Mouse (Mus musculus) urinary bladder, adult 18-20 months (tissue): ENCODE measurements at regions not wholly inside any gene's neighbourhood (a gene's known extent, or its start where the extent isn't known, plus 50 kb on each side); places are given as distances from the start of the nearest gene placed in this dataset.

Experiments used
- DNase-seq, 2 experiments: peaks; one replicate each; pipeline ENCODE4 v3.0.0; 2022; ENCODE audit warnings: low spot score in 2 of 2, mixed read lengths in 2 of 2

DNA sequence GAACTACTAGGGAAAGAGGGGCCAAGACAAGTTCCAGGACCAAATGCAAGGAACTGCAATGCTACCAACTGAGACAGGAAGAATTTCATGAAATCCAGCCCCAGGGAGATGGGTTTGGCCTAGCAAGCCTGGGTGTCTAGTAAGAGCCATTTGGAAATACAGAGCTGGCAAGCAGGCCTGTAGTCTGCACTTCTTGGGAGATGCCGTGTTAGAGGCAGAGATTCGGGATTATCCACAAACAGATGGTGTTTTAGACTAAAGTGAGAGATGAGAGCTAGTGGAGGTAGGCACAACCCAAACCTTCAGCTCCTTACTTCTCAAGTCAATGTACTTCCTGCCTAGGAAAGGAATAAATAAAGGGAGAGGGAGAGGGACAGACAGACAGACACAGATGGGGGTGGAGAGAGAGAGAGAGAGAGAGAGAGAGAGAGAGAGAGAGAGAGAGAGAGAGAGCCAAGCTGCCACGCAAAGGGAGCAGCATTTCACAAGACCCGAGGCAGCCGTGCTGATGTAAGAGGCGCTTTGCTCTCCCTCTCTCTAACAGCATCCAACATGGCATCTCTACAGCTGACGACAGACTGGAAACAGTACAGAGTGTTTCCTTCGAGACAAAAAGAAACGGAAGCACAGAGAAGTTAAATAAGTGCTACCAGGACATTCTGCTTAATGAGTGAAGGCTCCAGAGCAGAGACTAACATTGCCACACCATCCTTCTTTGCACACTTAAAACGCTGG lies 182.9 kb downstream of the Irs2 start:
- DNase-seq: no peak

DNA sequence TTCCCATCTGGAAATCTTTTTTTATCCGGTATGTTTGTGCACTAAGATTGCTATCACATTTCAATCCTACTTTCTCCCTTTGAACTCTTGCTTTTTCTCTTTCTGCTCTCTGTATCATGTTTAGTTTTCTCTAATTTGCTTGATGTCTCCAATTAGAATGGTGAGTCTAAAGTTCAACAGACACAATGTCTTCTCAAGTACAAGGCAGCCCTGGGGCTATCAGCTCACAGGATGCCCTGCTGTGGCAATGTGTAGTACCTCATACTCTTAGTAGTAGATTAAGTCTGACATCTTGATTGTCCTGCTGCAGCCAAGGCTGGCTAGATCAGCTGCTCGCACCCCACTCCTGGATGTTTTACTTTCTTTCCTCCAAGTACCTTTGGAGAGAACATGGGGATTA lies 186.4 kb downstream of the Irs2 start:
- DNase-seq: no peak

DNA sequence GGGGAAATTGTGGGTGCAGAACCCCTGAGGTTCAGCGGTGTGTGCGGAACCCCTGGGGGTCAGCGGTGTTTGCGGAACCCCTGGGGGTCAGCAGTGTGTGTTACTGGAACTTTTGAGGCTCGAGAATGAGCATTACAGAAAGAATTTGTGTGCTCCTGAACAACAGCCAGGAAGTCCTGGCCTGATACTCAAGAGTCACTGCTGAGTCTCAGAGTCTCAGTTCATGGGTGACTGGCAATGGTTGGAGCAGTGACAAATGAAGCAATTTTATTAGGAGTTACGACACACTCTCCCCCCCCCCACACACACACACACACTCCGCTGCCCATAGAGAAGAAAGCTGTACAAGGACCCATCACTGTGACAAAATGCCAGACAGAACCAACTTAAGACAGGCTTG lies 193.8 kb downstream of the Irs2 start:
- no peak for DNase-seq

DNA sequence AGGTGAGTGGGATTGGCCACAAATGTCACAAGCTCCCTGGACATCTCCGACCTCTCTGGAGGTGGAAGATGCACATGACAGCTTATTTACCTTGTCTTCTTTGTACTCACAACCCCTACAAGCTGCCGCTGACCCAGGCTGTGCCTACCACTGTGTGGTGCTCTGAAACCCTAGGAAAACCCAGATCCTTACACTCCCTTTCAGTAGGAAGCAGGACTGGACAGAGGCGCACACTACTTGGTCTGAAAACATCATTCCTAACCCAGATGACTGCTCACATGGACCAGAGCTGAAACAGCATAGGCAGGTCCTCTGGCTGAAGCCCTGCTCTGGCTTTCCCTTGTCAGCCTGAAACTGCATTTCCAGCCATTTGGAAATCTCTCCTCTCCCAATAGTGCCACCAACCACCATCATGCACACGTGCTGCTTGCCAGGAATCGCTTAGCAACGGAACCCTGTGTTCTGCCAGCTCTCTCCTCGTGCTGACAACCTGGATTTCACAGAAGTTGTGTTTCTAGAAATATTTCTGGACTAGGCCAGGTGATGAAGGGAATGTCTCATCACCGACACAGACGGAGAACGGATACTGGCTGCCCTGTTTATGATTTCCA lies 196.1 kb downstream of the Irs2 start:
- DNase-seq: no peak

DNA sequence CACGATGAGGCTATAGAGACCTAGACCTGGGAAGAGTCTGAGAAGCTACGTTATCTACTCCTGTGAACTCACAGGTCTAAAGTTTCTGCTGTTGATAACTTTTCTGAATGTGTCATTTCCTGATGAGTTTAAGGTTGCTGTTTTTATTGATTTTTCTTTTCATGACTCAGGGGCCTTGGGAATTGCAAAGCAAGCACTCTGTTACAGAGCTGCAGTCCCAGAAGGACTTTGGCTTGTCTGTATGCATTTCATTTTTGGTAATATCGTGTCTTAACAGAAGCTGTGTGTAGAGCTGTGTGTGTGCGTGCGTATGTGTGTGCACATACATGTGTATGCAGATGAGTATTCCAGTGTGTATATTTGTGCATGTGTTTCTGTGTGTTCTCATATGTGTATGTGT lies 201.2 kb downstream of the Irs2 start:
- DNase-seq: no peak

DNA sequence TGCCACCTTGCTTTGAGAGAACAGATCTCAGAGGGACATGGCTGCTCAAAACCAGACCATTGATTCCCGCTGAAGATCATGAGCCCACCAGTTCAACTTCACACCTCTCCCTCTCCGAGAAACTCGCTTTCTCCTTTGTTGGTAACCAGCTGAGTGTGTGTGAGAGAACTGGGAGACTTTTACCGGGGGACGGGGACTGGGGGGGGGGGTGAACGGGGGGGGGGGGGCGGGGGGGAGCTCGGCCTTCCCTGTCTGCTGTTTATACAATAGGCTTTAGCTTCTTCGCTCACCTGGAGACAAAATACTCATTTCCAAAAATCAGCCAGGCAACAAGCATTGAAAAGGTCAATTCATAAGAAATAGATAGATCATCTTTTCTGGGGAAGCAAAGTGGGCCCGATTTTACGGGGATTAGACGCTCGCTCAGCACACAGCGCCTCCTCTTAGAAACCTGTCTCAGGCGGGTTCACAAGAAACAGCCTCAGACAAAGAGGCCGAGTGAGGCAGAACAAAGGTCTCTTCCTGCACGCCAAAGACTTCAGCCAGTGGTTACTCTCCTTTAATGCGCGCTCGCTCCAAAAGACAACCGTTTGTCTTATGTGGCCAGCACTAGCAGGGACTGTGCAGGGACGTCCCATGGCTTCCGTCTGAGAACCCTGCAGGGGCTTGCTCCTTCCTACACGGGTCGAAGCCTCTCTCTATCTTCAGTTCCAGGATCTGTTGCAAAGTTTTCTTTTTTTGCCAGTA lies 202.7 kb downstream of the Irs2 start:
- no peak for DNase-seq

DNA sequence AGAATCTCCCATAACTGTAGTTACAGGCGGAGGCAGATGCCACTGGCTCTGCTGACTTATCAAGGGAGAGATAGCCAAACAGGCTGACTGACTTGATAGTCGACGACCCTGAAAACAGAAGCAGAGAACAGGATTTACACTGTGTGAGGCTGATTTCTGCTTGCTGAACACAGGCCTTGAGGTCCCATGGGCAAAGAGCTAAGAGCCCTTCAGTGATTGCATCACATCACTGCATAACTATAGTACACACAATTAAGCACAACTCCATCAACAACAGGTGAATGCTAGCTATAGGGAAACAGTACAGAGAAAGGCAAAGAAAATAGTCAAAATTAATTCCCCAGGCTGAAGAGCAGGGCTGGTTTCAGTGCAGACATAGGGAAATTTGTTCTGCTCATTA lies 203.3 kb downstream of the Irs2 start:
- no peak for DNase-seq

DNA sequence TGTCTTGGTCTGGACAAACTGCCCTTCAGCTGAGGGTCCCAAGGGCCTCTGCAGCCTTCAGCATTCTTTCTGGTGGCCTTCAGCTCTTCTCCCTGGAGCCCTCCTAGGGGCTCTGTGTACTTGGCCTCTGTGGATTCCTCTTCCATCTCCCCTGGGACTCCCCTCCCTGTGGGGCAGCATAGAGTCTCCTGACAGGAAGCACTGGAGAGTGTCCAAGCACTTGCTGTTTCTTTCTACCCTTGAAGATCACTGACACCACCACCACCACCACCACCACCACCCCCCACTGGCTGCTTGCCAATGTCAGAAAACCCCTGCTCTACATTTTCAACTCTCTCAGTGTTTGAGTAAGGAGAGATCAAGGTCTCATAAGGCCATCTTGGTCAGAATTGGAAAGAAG lies 206.3 kb downstream of the Irs2 start:
- DNase-seq: no peak

DNA sequence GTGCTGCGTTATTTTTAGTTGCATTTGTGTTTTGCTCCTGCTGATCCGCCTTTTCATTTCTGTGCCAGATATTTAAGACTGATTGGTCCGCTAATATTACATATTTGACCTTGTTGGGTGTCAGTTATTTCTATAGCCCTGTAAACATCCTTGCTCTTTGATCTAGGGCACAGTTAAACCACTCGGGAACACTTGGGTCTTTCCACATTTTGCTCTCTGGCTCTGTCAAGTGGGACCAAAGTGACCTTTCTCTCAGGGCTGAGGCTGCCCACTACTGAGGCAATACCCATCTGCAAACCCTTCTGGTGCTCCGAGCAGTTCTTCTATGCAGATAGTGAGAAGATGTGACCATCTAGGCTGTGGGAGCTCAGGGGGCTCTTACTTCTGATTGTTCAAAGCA lies 206.7 kb downstream of the Irs2 start:
- DNase-seq: no peak

DNA sequence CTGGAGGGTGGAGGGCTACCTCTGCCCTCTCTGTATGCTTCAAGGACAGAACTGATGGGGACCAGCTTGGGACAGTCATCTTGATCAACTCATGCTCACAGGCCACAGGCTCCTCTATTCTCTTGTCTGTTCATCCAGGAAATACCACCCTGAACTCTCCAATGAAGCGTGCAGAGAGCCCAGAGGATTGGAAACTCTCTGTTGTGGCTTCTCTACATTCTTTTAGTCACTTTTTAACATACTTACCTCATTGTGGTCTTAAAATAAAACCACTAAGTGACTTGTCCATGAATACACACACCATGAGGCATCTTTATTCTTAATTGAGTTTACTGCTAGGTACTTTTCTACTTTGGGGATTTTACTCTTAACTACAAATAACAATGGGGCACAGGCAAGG lies 209.8 kb downstream of the Irs2 start:
- DNase-seq: no peak

DNA sequence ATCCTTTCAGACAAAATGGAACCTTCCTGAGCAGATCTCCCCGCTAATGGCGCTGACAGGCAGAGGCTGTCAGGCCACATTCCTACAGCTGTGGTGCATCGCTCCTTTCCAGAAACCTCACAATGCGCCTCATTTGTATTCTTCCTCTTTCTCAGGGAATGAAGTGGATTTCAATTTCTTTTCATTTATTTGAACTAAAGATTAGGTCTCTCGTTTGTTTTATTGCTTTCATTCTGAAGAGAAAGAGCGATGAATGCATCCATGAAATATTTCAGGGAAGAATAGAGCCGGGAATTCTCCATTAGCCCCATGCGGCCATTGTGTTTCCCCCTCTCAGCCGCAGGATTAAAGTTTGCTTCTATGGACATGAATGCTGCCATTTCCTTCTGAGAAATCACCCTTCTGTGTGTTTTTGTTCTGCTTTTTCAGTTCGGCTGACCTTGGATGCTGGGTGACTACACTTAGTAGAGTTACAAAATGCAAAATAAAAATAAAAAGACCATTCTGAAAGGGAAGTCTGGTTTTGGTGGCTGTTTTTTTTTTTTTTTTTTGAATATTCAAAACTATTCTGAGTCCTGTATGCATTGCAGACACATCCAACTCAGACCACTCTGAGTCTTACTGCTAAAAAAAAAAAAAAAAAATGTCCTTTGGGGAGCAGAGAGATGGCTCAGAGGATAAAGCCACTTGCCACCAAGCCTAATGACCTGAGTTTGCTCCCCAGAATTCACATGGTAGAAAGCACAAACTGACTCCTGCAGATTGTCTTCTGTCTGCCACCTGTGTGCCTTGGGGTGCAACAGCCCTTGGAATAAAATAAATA lies 213.7 kb downstream of the Irs2 start:
- DNase-seq: no peak

DNA sequence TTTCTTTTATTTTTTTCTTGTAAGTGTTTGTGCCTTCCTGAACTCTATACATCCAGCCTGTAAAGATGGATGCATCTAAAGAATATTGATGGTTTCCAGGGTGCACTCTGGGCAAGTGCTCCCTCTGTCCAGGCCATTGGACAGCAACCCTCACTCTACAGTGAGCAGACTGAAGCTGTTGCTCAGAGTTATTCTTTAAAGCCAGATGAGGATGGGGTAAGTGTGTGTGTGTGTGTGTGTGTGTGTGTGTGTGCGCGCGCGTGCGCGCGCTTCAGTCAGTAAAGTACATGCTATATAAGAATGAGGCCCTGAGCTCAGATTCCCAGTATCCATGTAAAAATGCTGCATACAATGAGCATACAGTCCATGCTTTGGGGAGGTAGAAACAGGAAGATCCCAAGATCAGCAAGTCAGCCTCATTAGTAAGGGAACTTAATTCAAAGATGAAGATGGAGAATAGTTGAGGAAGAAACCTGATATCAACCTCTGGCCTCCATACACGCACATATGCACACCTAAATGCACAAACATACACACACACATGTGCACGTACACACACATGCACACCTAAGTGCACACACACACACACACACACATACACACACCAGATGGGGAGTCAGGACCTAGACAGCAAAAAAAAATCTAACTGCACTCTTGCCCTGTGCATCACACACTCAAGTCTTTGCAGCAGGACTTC lies 214.4 kb downstream of the Irs2 start:
- DNase-seq: no peak

DNA sequence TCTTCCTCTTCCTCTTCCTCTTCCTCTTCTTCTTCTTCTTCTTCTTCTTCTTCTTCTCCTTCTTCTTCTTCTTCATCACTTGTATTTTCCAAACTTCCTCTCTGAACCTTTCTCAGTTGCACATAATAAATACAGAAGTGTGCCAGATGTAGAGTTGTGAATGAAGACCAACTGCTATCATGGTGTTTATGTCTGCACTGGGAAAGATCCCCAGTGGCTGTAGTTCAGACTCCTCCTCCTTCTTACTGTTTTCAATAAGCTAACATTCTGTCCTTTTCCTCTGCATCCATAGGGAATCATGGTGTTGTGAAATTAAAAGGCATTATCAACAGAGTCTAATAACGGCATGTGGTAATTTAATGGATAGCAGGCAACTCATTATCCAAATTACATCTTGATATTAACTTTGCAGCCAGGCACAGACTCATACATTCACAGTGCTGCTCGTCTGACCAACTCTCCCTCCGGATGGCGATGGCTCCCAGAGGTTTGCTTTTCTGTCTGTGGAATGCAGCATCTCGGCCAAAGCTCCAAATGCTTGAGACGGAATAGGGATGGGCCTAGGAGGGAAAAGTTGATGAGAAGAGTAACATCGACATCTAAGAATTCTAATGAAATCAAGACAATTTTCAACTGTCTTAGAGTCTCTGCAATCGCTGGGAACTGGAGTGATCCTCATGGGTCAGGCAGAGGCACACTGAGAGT lies 219.6 kb downstream of the Irs2 start:
- no peak for DNase-seq

DNA sequence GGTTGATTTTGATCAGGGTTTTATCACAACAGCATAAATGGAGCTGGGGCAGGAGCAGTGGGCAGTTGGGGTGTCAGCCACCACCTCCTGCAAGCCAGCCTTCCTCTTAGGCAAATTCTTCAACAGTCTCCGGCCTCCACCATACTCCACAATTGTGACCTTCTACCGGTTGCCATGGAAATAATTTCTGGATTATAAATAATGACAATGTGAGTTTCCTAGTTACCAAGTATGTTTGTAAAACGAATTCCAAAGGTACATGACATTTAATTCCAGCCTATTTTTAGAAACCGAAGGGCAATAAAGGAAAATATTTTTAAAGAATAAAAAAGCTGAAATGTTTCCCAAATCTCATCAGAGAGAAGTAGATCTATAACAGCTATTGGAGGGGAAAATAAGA lies 222.5 kb downstream of the Irs2 start:
- no peak for DNase-seq

DNA sequence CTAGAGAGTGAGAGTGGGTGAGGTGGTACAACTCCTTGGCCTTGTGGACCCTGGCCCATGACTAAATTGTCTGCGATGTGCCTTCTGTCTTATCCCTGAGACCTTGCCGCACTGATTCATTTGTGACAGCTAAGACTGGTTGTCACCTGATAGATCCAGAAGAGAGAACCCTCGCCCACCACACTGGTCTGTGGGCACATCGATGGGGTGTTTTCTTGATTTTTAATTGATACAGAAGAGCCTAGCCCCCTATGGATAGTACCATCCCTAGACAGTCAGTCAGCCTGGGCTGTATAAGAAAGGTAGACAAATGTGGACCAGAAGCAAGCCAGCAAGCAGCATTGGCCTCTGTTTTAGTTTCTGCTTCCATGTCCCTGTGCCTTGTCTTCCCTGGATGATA lies 222.9 kb downstream of the Irs2 start:
- DNase-seq: no peak

DNA sequence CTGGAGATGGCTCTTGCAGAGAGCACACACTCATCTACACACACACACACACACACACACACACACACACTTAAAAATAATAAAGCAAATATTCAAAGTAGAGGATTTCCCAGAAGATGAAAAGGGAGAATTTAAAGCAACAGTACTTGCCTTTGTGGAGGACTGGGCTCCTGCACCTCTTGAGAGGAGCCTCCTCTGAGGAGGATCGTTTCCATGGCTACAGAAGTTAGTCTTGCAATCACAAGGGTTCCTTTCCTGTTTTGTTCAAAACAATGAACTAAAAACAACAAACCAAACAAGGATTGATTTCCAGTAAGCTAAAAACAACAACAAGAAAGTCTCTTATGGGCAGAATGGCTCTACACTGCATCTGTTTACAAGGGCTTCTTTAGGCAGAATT lies 223.8 kb downstream of the Irs2 start:
- no peak for DNase-seq

DNA sequence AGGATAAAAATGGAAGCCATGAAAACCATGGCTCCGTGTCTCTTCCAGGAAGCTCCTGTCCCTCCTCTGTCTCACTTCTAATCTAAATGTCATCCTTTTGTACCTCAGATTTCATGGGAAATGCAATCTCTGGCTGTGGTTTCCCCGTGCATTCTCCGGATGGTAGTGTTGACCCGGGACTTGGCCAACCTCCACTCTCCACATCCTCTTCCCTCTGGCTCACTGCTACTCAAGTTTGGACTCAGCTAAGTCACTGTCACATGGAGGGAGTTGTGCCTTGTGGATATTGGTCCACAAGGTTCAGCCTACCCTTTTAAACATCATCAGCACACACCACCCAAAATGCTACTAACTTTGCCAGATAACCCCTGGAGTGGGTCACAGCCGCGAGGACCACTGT lies 226.4 kb downstream of the Irs2 start:
- no peak for DNase-seq

DNA sequence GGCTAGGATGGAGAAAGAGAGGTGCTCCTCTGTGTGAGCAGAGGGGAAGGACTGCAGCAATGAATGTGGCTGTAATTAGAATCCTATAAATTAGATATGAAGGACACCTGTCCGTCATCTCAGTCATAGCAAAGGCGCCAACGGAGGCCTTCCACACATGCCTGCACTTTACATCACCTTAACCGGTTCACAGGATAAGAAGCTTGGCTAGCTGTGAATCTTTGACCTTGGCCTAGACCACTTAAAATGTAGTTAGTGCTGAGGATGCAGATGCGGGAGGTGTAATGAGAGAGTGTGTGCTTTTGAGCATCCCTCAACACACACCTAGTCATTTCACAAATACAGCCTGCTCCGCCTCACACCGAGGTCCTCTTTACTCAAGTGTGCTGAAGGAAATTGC lies 228.6 kb downstream of the Irs2 start:
- DNase-seq: no peak

DNA sequence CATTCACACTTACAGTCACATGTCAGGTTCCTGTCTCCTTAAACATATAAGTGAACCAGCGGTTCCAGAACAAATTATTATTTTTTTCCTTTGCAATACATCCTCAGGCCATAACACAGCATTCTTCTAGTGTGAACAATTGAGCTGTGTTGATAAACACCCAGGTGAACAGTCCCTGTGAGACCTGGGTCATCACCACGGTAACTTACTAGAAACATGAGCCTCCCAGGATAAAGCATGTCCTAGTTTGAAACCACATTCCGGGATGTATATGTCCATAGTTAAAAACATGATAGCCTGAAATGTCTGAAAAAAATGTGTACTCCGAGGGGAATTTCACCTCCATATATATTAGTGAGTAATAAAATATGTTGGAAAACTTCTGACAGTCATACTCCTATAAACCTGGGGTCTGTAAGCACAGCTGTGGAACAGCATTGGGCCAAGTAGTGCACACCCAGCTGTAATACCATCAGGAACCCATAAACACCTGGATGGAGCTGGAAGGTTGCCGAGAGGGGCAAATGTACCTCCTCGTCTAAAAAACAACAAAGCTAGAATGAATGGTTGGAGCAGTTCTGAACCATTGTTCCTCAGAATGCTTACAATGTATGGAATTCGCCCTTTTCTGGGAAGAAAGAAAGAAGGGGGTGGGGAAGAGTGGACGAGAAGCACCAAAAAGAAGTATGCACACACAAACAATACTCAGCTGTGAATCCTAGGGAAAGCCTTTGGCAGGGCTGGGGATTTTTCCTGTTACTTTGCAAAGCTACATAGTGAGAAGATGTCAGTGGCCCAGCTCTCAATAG lies 232.9 kb downstream of the Irs2 start:
- no peak for DNase-seq

DNA sequence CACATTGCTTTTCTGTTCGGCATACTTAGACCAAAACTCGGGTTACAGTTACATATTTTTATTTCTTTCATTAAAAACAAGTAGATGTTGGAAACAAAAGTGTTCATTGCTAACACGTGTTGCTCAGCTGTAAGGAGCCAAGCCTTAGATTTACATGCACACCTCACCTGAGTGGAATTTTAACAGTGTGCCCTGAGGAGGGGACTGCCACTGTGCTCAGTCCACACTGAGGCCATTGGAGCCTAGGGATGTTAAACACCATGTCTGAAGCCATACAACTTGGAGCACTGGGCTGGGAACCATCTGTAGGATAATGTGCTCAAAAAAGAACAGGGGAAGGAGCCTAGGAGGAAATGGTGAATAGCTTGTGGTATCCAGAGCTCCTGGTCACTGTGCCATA lies 233.5 kb downstream of the Irs2 start:
- no peak for DNase-seq
